Mouse (Mus musculus): ENCODE measurements around the gene Cir1. TPM values are rescaled to one million over a fixed set of nuclear protein-coding genes. Genes with fewer than 3 reads are reported as not detected.
A peak's percentile ranks its signal among the peaks of the same experiment; 100 is the strongest.

The Cir1 gene
- polyA plus RNA-seq (2014; fragmentation: Nextera tagmentation; extraction: Ambion mirVana): 23.9 and 25.7 TPM in 2 replicates

DNA sequence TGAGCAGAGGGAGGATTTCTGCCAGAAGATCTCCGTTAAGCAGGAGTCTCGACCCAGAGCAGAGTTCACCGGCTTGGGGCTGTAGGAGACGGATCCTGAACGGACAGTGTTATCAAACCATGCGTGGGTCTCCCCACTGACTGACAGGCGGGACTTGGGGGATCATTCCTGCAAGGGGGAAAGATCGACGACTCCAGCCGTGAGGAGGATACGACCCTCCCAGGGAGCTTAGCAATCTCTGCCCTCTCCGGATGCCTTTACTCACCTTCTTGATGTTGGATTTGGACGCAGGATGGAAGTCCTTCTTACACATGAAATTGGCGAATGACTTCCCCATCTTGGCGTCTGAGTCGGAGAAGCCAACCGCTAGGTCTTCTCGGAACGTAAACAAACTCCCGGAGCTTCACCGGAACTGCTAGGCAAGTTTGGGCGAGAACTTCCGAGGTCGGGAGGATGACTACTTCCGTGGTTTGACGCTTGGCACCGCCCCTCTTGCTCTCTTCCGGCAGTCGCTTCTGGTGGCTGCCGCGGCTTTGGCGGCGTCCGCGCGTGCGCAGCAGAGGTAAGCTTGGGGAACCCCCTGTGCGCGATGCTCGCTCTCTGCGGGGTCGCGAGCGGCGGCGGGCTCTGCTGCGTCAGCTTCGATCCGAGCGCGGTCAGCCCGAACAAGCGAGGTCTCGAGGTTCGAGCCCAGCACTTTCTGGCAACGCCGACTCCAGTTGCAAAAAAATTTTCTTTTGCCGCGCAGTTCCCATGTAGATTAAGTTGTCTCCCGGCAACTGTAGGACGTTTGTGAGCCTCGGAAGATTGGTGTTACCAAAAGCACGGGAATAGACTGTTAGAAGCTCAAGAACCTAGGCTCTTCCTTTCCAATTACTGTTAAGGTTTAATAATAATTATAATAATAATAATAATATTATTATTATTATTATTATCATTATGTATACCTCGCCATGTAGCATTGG is at the start of gene Cir1, which contains the start of gene Scrn3:
Cir1 (minus strand) TSS at position 550 of the 965 bp plus-strand sequence.
Scrn3 (plus strand) TSS at position 450 of the 965 bp plus-strand sequence.
- H3K27me3 ChIP-seq (ENCODE audit: control insufficient read depth, insufficient read depth, low read length): no peaks in the 10 kb centered on the region

DNA sequence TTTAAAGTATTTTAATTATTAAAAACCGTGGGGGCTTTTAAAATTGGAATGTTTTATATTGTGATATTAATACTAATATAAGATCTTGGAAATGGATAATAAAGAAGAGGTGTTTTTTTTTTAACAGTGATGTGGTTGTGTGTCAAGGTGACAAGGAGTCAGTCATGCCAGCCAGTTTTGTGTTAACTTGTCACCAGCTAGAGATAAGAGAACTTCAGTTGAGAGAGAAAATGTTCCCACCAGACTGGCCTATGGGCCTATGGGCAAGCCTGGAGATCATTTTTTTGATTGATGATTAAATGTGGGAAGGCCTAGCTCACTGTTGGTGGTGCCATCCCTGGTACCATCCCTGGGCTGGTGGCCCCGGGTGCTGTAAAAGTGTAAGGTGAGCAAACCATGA is 48.0 kb upstream of the Cir1 start:
- Histone ChIP-seq H3K9ac (ENCODE audit: low read length) (no peak overlapping the region), H3K27ac (replicated peaks; ENCODE audit: low read depth, low read length) (no peak overlapping the region), H3K4me3 (ENCODE audit: low read depth, low read length) (no peak overlapping the region), H3K27me3 (ENCODE audit: control insufficient read depth, insufficient read depth, low read length) (no peaks in the 10 kb centered on the region), H3K4me1 (ENCODE audit: control insufficient read depth, insufficient read depth, low read length) (0 out of 2 replicates have a peak, but pooled peaks cover 2% of the 10 kb centered on the region), H3K9me3 (ENCODE audit: control insufficient read depth, low read length) (no peaks in the 10 kb centered on the region), H3K36me3 (ENCODE audit: control insufficient read depth, insufficient read depth, low read length) (no peaks in the 10 kb centered on the region), H3K4me2 (ENCODE audit: low read depth, severe bottlenecking) (no peak overlapping the region)
- DNase-seq (ENCODE audit: low spot score): no peak
- ATAC-seq (ENCODE audit: insufficient number of reproducible peaks, low FRiP score, low TSS enrichment, low read depth): no peak
- 90% methylated on average over 2 of the region's 2 CpGs for whole genome bisulfite sequencing

More for the DNA sequence above, at the start of gene Cir1, which contains the start of gene Scrn3:
- H3K4me1 ChIP-seq (ENCODE audit: control insufficient read depth, insufficient read depth, low read length): no peaks in the 10 kb centered on the region
- H3K27ac ChIP-seq (replicated peaks; ENCODE audit: low read depth, low read length): peak within 1 kb of the TSS; percentile 43
- H3K36me3 ChIP-seq (ENCODE audit: control insufficient read depth, insufficient read depth, low read length): peaks cover 8% of the 10 kb centered on the region
- H3K4me3 ChIP-seq (ENCODE audit: low read depth, low read length): peak within 1 kb of the TSS; percentile 84
- no peaks in the 10 kb centered on the region for H3K9me3 ChIP-seq (ENCODE audit: control insufficient read depth, low read length)
- under 1% methylated on average over 64 of the region's 64 CpGs for WGBS
- peak within 1 kb of the TSS; percentile 71 for H3K9ac ChIP-seq (ENCODE audit: low read length)
- ATAC-seq (ENCODE audit: insufficient number of reproducible peaks, low FRiP score, low TSS enrichment, low read depth): peak; percentile 93
- peak; percentile 94 for DNase-seq (ENCODE audit: low spot score)
- peak within 1 kb of the TSS; percentile 79 for H3K4me2 ChIP-seq (ENCODE audit: low read depth, severe bottlenecking)

GRCm38 (mm10) chr2:73359941-73360340 is 47.4 kb upstream of the Cir1 start:
- H3K9ac ChIP-seq (ENCODE audit: low read length): no peak overlapping the region
- H3K27ac ChIP-seq (replicated peaks; ENCODE audit: low read depth, low read length): no peak overlapping the region
- H3K9me3 ChIP-seq (ENCODE audit: control insufficient read depth, low read length): no peaks in the 10 kb centered on the region
- 93% methylated on average over 5 of the region's 5 CpGs for WGBS
- DNase-seq (ENCODE audit: low spot score) (no peak), ATAC-seq (ENCODE audit: insufficient number of reproducible peaks, low FRiP score, low TSS enrichment, low read depth) (no peak)
- H3K27me3 ChIP-seq (ENCODE audit: control insufficient read depth, insufficient read depth, low read length): no peaks in the 10 kb centered on the region
- 0 out of 2 replicates have a peak, but pooled peaks cover 2% of the 10 kb centered on the region for H3K4me1 ChIP-seq (ENCODE audit: control insufficient read depth, insufficient read depth, low read length)
- no peak overlapping the region for H3K4me2 ChIP-seq (ENCODE audit: low read depth, severe bottlenecking)
- no peak overlapping the region for H3K4me3 ChIP-seq (ENCODE audit: low read depth, low read length)
- H3K36me3 ChIP-seq (ENCODE audit: control insufficient read depth, insufficient read depth, low read length): no peaks in the 10 kb centered on the region

DNA sequence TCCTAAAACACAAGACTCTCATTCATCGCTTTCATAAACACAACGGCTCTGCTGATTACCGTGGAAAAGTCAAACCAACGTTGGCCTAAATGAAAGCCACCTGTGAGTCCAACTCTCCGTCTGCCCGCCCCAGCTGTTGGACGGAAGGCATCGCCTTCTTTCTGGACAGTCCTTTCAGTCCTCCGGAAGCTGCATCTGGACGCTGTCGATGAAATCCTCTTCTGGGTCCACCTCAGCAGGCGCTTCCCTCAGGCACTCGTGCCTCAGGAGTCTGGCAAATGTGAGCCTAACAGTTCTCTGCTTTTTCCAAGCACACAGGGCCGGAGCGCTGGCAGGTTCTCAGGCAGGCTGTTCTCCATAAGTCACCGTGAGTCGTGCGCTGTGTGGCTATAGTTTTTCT is 44.5 kb upstream of the Cir1 start:
- no peaks in the 10 kb centered on the region for H3K36me3 ChIP-seq (ENCODE audit: control insufficient read depth, insufficient read depth, low read length)
- no peaks in the 10 kb centered on the region for H3K27me3 ChIP-seq (ENCODE audit: control insufficient read depth, insufficient read depth, low read length)
- DNase-seq (ENCODE audit: low spot score) (peak; percentile 61), ATAC-seq (ENCODE audit: insufficient number of reproducible peaks, low FRiP score, low TSS enrichment, low read depth) (peak; percentile 39; the same call in 1 of the 2 replicates)
- H3K27ac ChIP-seq (replicated peaks; ENCODE audit: low read depth, low read length): peak overlapping the region; percentile 74
- H3K4me1 ChIP-seq (ENCODE audit: control insufficient read depth, insufficient read depth, low read length): 0 out of 2 replicates have a peak, but pooled peaks cover 2% of the 10 kb centered on the region
- 30% methylated on average over 18 of the region's 18 CpGs for whole genome bisulfite sequencing
- H3K4me2 ChIP-seq (ENCODE audit: low read depth, severe bottlenecking): 0 out of 2 replicates have a peak overlapping the region, but pooled peaks have one; percentile 24
- H3K4me3 ChIP-seq (ENCODE audit: low read depth, low read length): no peak overlapping the region
- 0 out of 2 replicates have a peak overlapping the region, but pooled peaks have one; percentile 23 for H3K9ac ChIP-seq (ENCODE audit: low read length)
- no peaks in the 10 kb centered on the region for H3K9me3 ChIP-seq (ENCODE audit: control insufficient read depth, low read length)

DNA sequence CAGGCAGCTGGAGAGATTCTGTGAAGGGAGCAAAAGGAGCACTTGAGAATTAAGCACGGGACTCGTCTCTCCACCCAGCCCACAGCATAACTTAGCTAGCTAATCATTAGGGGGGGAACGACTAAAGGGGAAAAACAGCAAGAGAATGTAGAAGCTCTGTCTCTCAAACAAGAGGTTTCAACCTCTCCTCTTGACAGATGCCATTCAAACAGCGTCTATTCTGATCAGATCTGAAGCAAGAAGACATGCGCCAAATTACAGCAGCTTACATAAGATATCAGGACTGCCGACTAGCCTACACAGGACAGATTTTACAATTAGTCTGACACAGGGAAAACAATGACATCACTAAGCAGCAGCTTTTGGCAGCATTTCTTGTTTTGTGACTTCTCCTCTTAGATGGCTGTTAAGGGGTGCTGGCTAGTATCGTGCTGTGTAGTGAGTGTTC is 39.5 kb upstream of the Cir1 start:
- Histone ChIP-seq H3K4me2 (ENCODE audit: low read depth, severe bottlenecking) (no peak overlapping the region), H3K27ac (replicated peaks; ENCODE audit: low read depth, low read length) (no peak overlapping the region), H3K27me3 (ENCODE audit: control insufficient read depth, insufficient read depth, low read length) (no peaks in the 10 kb centered on the region), H3K9ac (ENCODE audit: low read length) (no peak overlapping the region), H3K9me3 (ENCODE audit: control insufficient read depth, low read length) (no peaks in the 10 kb centered on the region), H3K4me1 (ENCODE audit: control insufficient read depth, insufficient read depth, low read length) (0 out of 2 replicates have a peak, but pooled peaks cover 4% of the 10 kb centered on the region), H3K36me3 (ENCODE audit: control insufficient read depth, insufficient read depth, low read length) (no peaks in the 10 kb centered on the region), H3K4me3 (ENCODE audit: low read depth, low read length) (no peak overlapping the region)
- 73% methylated on average over 7 of the region's 7 CpGs for WGBS
- DNase-seq (ENCODE audit: low spot score) (no peak), ATAC-seq (ENCODE audit: insufficient number of reproducible peaks, low FRiP score, low TSS enrichment, low read depth) (no peak)

DNA sequence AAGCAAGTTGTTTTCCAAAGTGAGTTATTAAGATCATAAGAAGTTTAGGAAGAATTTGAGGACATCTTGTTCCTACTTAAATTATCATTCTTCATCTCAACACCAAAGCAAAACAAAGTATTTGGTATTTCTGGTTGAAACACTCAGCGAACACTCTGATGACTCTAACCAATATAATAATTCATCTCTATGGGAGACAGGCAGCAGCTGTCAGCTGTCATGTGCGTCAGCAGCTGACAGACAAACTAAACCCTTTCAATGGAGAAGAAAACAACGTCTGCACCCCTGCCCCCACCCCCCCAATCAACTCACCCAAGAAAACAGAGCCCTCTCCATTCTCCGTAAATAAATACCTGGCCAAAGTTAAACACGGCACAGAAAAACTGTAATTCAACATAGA is 39.0 kb upstream of the Cir1 start:
- Histone ChIP-seq H3K36me3 (ENCODE audit: control insufficient read depth, insufficient read depth, low read length) (no peaks in the 10 kb centered on the region), H3K9ac (ENCODE audit: low read length) (no peak overlapping the region), H3K4me2 (ENCODE audit: low read depth, severe bottlenecking) (no peak overlapping the region), H3K9me3 (ENCODE audit: control insufficient read depth, low read length) (no peaks in the 10 kb centered on the region), H3K4me1 (ENCODE audit: control insufficient read depth, insufficient read depth, low read length) (peaks cover 7% of the 10 kb centered on the region; the same call in 1 of the 2 replicates), H3K27ac (replicated peaks; ENCODE audit: low read depth, low read length) (no peak overlapping the region), H3K27me3 (ENCODE audit: control insufficient read depth, insufficient read depth, low read length) (no peaks in the 10 kb centered on the region), H3K4me3 (ENCODE audit: low read depth, low read length) (no peak overlapping the region)
- 72% methylated on average over 5 of the region's 5 CpGs for WGBS
- ATAC-seq (ENCODE audit: insufficient number of reproducible peaks, low FRiP score, low TSS enrichment, low read depth) (no peak), DNase-seq (ENCODE audit: low spot score) (no peak)

DNA sequence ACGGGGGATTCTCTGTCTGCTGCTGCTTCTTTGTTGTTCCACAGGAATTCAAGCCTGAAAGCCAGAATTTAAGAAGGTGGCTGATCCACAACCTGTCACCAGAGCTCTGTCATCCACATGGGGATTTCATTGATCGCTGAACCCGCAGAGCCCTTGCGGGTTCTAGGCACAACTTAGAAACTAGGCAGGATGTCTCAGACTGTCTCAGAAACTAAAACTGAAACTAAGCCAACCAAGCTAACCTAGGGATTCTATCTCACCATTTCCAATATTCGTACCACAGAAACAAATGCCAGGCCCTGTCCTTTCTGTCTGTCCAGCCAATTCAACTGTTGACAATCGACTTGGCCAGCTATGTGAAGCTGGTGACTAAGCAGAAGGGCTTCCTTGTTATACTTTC is 35.7 kb upstream of the Cir1 start:
- ATAC-seq (ENCODE audit: insufficient number of reproducible peaks, low FRiP score, low TSS enrichment, low read depth): no peak
- H3K4me3 ChIP-seq (ENCODE audit: low read depth, low read length): no peak overlapping the region
- 71% methylated on average over 6 of the region's 6 CpGs for WGBS
- H3K9me3 ChIP-seq (ENCODE audit: control insufficient read depth, low read length): no peaks in the 10 kb centered on the region
- H3K27me3 ChIP-seq (ENCODE audit: control insufficient read depth, insufficient read depth, low read length): no peaks in the 10 kb centered on the region
- no peak overlapping the region for H3K4me2 ChIP-seq (ENCODE audit: low read depth, severe bottlenecking)
- H3K36me3 ChIP-seq (ENCODE audit: control insufficient read depth, insufficient read depth, low read length): no peaks in the 10 kb centered on the region
- H3K27ac ChIP-seq (replicated peaks; ENCODE audit: low read depth, low read length): no peak overlapping the region
- peaks cover 9% of the 10 kb centered on the region; the same call in 1 of the 2 replicates for H3K4me1 ChIP-seq (ENCODE audit: control insufficient read depth, insufficient read depth, low read length)
- no peak overlapping the region for H3K9ac ChIP-seq (ENCODE audit: low read length)
- no peak for DNase-seq (ENCODE audit: low spot score)

DNA sequence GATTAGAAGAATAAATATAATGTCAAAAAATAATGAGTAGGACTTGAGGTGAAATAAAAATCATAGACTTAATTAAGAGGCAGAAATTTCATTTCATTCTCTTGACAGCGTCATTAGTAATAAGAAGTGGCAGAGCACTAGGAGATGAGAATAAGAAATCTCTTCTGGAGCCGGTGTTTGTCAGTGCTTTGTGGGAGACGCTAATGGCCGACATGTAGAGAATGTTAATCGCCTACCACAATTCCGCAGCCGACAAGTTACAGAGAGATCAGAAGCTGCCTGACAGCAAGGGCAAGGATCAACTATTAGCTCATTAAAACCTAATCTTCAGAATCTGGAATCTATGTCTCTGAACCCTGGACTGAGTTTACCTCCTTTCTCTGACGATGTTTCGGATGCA is 35.3 kb upstream of the Cir1 start:
- ATAC-seq (ENCODE audit: insufficient number of reproducible peaks, low FRiP score, low TSS enrichment, low read depth) (no peak), DNase-seq (ENCODE audit: low spot score) (no peak)
- H3K9ac ChIP-seq (ENCODE audit: low read length): no peak overlapping the region
- H3K9me3 ChIP-seq (ENCODE audit: control insufficient read depth, low read length): no peaks in the 10 kb centered on the region
- no peak overlapping the region for H3K27ac ChIP-seq (replicated peaks; ENCODE audit: low read depth, low read length)
- no peak overlapping the region for H3K4me3 ChIP-seq (ENCODE audit: low read depth, low read length)
- no peak overlapping the region for H3K4me2 ChIP-seq (ENCODE audit: low read depth, severe bottlenecking)
- no peaks in the 10 kb centered on the region for H3K27me3 ChIP-seq (ENCODE audit: control insufficient read depth, insufficient read depth, low read length)
- WGBS: 38% methylated on average over 9 of the region's 9 CpGs
- H3K4me1 ChIP-seq (ENCODE audit: control insufficient read depth, insufficient read depth, low read length): peaks cover 9% of the 10 kb centered on the region; the same call in 1 of the 2 replicates
- no peaks in the 10 kb centered on the region for H3K36me3 ChIP-seq (ENCODE audit: control insufficient read depth, insufficient read depth, low read length)
